Mouse (Mus musculus) lung, embryonic 14.5 days (tissue): Measurements from ENCODE around the gene Casp3. TPM values are rescaled to one million over a fixed set of nuclear protein-coding genes. Genes with fewer than 3 reads are reported as not detected.
"Not testable (repeated sequence)": the region's sequence is repeated elsewhere in the genome, so short reads cannot be mapped to it uniquely, and the experiment has no call there.

Source experiments
- ATAC-seq: fragments of 200-750 bp; cut with Nextera tagmentation; 2 replicates; pipeline ENCODE4 v1.8.0; 2017; ENCODE audit warnings: mild to moderate bottlenecking, moderate TSS enrichment, moderate library complexity; ENCODE audit not compliant: insufficient read depth
- DNase-seq: peaks from one replicate; pipeline ENCODE4 v3.0.0-alpha.2; 2015
- H3K27ac ChIP-seq: fragments of 300-500 bp; sonication (generic); 2 replicates; pipeline ENCODE4 v1.5.1; 2014; ENCODE audit warnings: low read depth, mild to moderate bottlenecking, moderate library complexity
- H3K27me3 ChIP-seq: fragments of 300-500 bp; sonication (generic); 2 replicates; pipeline ENCODE4 v1.6.1; 2014; ENCODE audit warnings: low read length, control low read depth; ENCODE audit not compliant: insufficient read depth
- H3K36me3 ChIP-seq: fragments of 300-500 bp; sonication (generic); 2 replicates; pipeline ENCODE4 v1.6.1; 2014; ENCODE audit warnings: control low read depth; ENCODE audit not compliant: insufficient read depth
- H3K4me1 ChIP-seq: fragments of 300-500 bp; sonication (generic); 2 replicates; pipeline ENCODE4 v1.6.1; 2014; ENCODE audit warnings: antibody characterized with exemption, control low read depth; ENCODE audit not compliant: insufficient read depth
- H3K4me2 ChIP-seq: fragments of 300-500 bp; sonication (generic); 2 replicates; pipeline ENCODE4 v1.6.1; 2014; ENCODE audit warnings: mild to moderate bottlenecking
- H3K4me3 ChIP-seq: fragments of 300-500 bp; sonication (generic); 2 replicates; pipeline ENCODE4 v1.5.1; 2014; ENCODE audit warnings: low read depth, low read length
- H3K9ac ChIP-seq: fragments of 300-500 bp; sonication (generic); 2 replicates; pipeline ENCODE4 v1.6.1; 2014
- H3K9me3 ChIP-seq: fragments of 300-500 bp; sonication (generic); 2 replicates; pipeline ENCODE4 v1.6.1; 2016; ENCODE audit warnings: low read depth, low read length, control low read depth
- CTCF ChIP-seq: IDR thresholded peaks from 2 replicates; pipeline ENCODE4 v1.5.1; 2016; ENCODE audit warnings: antibody characterized with exemption, low read depth
- WGBS: fragments of 180-500 bp; shearing (Covaris S2); extraction: QIAGEN DNeasy Blood & Tissue Kit; methylation state at CpG from one replicate; pipeline ENCODE4 v1.1.7; 2014; 5-methylcytosine and 5-hydroxymethylcytosine counted together
- polyA plus RNA-seq: library from polyadenylated mRNA; unstranded; fragments of >200 nt; fragmentation: Nextera tagmentation; extraction: Ambion mirVana; gene quantifications from 2 replicates; pipeline ENCODE4 v1.2.1, GENCODE M21; 2014

Casp3 gene
- polyA plus RNA-seq, 1 experiment from 2014 or later: 84.1 TPM

- H3K36me3 ChIP-seq: peaks cover 66% of the 10 kb centered on the region
- no peak overlapping the region for H3K9ac ChIP-seq
- TF ChIP-seq CTCF: no peak
- no peaks in the 10 kb centered on the region for H3K9me3 ChIP-seq
- no peak overlapping the region for H3K4me2 ChIP-seq
- DNase-seq: no peak
- 82% methylated on average over 2 of the region's 2 CpGs for WGBS
- no peak for ATAC-seq
- H3K27ac ChIP-seq: no peak overlapping the region
- H3K4me3 ChIP-seq: no peak overlapping the region
- no peaks in the 10 kb centered on the region for H3K27me3 ChIP-seq
- no peaks in the 10 kb centered on the region; the same call in 1 of the 2 replicates for H3K4me1 ChIP-seq
These were observed 43.1 kb upstream of the Casp3 start for GRCm38 (mm10) chr8:46573964-46574363.

- ATAC-seq (no peak), DNase-seq (no peak)
- no peaks in the 10 kb centered on the region for H3K27me3 ChIP-seq
- no peak overlapping the region for H3K9ac ChIP-seq
- H3K4me3 ChIP-seq: no peak overlapping the region
- no peaks in the 10 kb centered on the region for H3K4me1 ChIP-seq
- H3K27ac ChIP-seq: no peak overlapping the region
- TF ChIP-seq CTCF: no peak
- H3K9me3 ChIP-seq: no peaks in the 10 kb centered on the region
- H3K36me3 ChIP-seq: peaks cover 71% of the 10 kb centered on the region
- 89% methylated on average over 9 of the region's 9 CpGs for WGBS
- H3K4me2 ChIP-seq: no peak overlapping the region
These were observed 38.3 kb upstream of the Casp3 start for GRCm38 (mm10) chr8:46578794-46579193.

GRCm38 (mm10) chr8:46584328-46584727 is 32.8 kb upstream of the Casp3 start:
- H3K9me3 ChIP-seq, H3K27ac ChIP-seq, DNase-seq, H3K4me3 ChIP-seq, H3K27me3 ChIP-seq, H3K4me2 ChIP-seq, H3K4me1 ChIP-seq, H3K9ac ChIP-seq, ATAC-seq: not testable (repeated sequence)
- WGBS: 50% methylated on average over 4 of the region's 4 CpGs
- H3K36me3 ChIP-seq: peaks cover 26% of the 10 kb centered on the region

- H3K4me1 ChIP-seq: no peaks in the 10 kb centered on the region
- no peak overlapping the region for H3K4me3 ChIP-seq
- TF ChIP-seq CTCF: no peak
- ATAC-seq: no peak
- no peak overlapping the region for H3K4me2 ChIP-seq
- no peaks in the 10 kb centered on the region for H3K9me3 ChIP-seq
- no peak overlapping the region for H3K9ac ChIP-seq
- no peaks in the 10 kb centered on the region for H3K27me3 ChIP-seq
- H3K36me3 ChIP-seq: peaks cover 18% of the 10 kb centered on the region; the same call in 1 of the 2 replicates
- H3K27ac ChIP-seq: no peak overlapping the region
- WGBS: 59% methylated on average over 3 of the region's 3 CpGs
- DNase-seq: no peak
These were observed 31.5 kb upstream of the Casp3 start for GRCm38 (mm10) chr8:46585576-46585975.

GRCm38 (mm10) chr8:46587911-46588310 is 29.2 kb upstream of the Casp3 start:
- no peak overlapping the region for H3K9ac ChIP-seq
- DNase-seq (no peak), ATAC-seq (no peak)
- H3K4me2 ChIP-seq: no peak overlapping the region
- H3K4me3 ChIP-seq: no peak overlapping the region
- 0 out of 2 replicates have a peak, but pooled peaks cover 3% of the 10 kb centered on the region for H3K36me3 ChIP-seq
- no peaks in the 10 kb centered on the region for H3K27me3 ChIP-seq
- no peaks in the 10 kb centered on the region for H3K9me3 ChIP-seq
- H3K4me1 ChIP-seq: no peaks in the 10 kb centered on the region
- no peak for TF ChIP-seq CTCF
- H3K27ac ChIP-seq: no peak overlapping the region
- WGBS: 81% methylated on average over 5 of the region's 5 CpGs

GRCm38 (mm10) chr8:46588663-46589062 is 28.4 kb upstream of the Casp3 start:
- Histone ChIP-seq H3K27me3 (no peaks in the 10 kb centered on the region), H3K4me3 (no peak overlapping the region), H3K27ac (no peak overlapping the region), H3K9me3 (no peaks in the 10 kb centered on the region), H3K36me3 (0 out of 2 replicates have a peak, but pooled peaks cover 3% of the 10 kb centered on the region), H3K9ac (no peak overlapping the region), H3K4me2 (no peak overlapping the region), H3K4me1 (no peaks in the 10 kb centered on the region)
- TF ChIP-seq CTCF: no peak
- WGBS: 91% methylated on average over 2 of the region's 2 CpGs
- DNase-seq: no peak
- ATAC-seq: no peak

- WGBS: 70% methylated on average over 8 of the region's 8 CpGs
- ATAC-seq (no peak), DNase-seq (no peak)
- H3K4me1 ChIP-seq: no peaks in the 10 kb centered on the region
- TF ChIP-seq CTCF: no peak
- H3K4me2 ChIP-seq: no peak overlapping the region
- no peaks in the 10 kb centered on the region for H3K27me3 ChIP-seq
- H3K27ac ChIP-seq: no peak overlapping the region
- peaks cover 16% of the 10 kb centered on the region; the same call in 1 of the 2 replicates for H3K36me3 ChIP-seq
- H3K4me3 ChIP-seq: no peak overlapping the region
- no peak overlapping the region for H3K9ac ChIP-seq
- H3K9me3 ChIP-seq: no peaks in the 10 kb centered on the region
These were observed 24.0 kb upstream of the Casp3 start for GRCm38 (mm10) chr8:46593067-46593466.

GRCm38 (mm10) chr8:46593772-46594171 is 23.3 kb upstream of the Casp3 start:
- ATAC-seq: no peak
- peak; percentile 11 for DNase-seq

More at GRCm38 (mm10) chr8:46593772-46594171, 23.3 kb upstream of the Casp3 start:
- 70% methylated on average over 2 of the region's 2 CpGs for WGBS
- Histone ChIP-seq H3K27ac (no peak overlapping the region), H3K27me3 (no peaks in the 10 kb centered on the region), H3K4me3 (no peak overlapping the region), H3K9ac (no peak overlapping the region), H3K4me1 (no peaks in the 10 kb centered on the region), H3K9me3 (no peaks in the 10 kb centered on the region), H3K4me2 (no peak overlapping the region), H3K36me3 (peaks cover 18% of the 10 kb centered on the region; the same call in 1 of the 2 replicates)
- no peak for TF ChIP-seq CTCF
